Mouse (Mus musculus): Measurements from ENCODE around the gene Slc37a1.
"Not testable (repeated sequence)": the region's sequence is repeated elsewhere in the genome, so short reads cannot be mapped to it uniquely, and the experiment has no call there.

Gene Slc37a1

DNA sequence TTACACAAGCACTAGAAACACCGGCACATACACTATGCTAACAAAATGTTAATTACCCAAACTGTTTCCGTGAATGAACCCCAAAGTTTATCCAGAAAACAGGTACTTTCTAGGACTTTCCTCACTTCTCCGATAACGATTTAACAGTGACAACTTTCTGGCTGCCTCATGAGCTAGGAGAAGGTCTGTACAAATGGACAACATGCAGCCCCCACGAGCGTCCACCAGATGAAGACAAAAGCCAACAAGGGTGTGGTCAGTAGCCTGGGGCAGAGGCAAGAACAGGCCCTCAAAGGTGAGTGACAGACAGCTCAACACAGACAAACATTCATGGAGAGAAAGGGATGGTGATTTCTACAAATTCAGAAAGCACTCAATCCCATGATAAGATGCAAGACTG lies 19.0 kb upstream of the Slc37a1 start:
- DNase-seq (ENCODE audit: extremely low read depth, insufficient read length, low spot score), result no peak

DNA sequence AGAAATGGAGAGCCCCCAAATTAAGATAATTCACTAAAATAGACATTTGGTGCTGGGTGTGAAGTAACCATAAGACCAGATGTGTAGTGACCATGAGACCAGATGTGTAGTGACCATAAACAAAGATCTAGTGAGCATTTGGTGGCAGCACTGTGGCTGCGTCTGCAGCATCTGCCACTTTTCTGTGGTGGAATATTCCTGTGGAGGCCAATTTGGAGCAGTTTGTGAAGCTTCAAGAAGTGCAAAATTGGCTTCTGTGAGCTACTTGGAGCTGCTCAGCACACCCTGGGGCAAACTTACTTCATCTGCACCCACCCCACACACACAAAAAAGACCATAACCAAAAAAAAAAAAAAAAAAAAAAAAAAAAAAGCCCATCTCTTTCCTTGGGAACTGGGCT lies 18.6 kb upstream of the Slc37a1 start:
- no peak for DNase-seq (ENCODE audit: extremely low read depth, insufficient read length, low spot score)

DNA sequence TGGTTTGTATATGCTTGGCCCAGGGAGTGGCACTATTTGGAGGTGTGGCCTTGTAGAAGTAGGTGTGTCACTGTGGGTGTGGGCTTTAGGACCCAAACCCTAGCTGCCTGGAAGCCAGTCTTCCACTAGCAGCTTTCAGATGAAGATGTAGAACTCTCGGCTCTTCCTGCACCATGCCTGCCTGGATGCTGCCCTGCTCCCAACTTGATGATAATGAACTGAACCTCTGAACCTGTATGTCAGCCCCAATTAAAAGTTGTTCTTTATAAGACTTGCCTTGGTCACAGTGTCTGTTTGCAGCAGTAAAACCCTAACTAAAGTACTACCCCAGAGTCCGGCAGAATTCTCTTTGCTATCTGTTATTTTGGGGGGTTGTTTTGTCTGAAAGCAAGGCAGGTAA lies 16.8 kb upstream of the Slc37a1 start:
- DNase-seq (ENCODE audit: extremely low read depth, insufficient read length, low spot score), result no peak

DNA sequence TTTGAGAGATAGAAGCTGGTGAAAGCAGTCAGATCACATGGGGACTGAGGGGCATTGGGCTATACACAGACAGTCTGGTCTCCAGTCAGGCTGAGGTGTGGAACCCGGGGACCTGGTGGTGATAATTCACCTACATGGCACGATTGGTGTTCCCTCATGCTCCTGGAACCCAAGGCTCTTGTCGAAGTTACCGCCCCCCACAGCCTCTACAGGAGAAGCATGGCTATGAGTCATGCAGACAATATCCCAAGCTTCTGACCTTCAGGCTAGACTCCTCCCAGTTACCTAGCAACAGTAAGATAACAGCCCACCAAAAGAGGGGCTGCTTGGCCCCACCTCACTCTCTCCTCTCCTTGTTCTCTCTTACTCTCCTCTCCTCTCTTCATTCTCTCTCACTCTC lies 16.3 kb upstream of the Slc37a1 start:
- no peak for DNase-seq (ENCODE audit: extremely low read depth, insufficient read length, low spot score)

DNA sequence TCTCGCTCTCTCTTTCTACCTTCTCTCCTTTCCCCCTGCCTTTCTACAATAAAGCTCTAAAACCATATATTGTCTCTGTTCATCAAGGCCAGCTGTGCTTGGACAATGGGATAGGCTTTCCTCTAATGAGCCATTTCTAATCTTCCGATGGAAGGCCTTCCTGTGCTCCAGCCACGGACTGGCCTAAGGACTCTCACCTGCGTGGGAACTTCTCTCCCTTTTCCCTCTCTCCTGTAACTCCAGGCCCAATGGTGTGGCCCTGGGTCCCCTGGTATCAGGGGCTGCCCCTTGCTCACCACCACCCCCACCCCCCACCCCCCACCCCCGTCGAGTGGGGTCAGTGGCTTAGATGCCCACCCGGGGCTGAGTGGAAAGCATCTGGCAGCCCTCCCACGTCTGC lies 15.9 kb upstream of the Slc37a1 start:
- DNase-seq (ENCODE audit: extremely low read depth, insufficient read length, low spot score), result not testable (repeated sequence)

DNA sequence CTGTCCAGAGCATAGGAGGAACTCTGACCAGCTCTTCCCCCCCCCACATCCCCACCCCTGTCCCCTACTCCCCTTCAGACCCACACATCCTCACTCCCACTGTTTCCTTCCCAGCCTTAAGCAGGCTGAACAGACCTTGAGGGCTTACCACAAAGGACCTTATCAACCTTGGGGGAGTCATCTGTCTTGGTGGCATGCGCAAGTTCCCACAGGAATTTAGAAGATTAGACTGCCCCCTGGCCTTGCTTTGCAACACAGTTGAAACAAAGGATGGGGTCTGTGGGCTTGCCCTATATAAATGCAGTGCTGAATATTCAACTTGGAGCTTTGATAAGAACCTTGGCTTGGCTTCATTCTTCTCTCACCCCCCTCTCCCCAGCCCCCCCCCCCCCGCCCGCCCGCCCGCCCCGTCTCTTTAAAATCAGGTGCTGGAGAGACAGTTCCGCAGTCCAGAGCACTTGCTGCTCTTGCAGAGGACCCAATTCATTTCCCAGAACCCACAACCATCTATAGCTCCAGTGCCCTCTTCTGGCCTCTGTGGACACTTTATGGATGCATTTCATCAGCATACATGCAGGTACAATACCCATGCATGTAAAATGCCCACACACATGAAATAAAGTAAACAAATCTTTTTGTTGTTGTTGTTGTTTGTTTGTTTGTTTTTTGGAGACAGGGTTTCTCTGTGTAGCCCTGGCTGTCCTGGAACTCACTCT lies 15.3 kb upstream of the Slc37a1 start:
- DNase-seq (ENCODE audit: extremely low read depth, insufficient read length, low spot score), result no peak

DNA sequence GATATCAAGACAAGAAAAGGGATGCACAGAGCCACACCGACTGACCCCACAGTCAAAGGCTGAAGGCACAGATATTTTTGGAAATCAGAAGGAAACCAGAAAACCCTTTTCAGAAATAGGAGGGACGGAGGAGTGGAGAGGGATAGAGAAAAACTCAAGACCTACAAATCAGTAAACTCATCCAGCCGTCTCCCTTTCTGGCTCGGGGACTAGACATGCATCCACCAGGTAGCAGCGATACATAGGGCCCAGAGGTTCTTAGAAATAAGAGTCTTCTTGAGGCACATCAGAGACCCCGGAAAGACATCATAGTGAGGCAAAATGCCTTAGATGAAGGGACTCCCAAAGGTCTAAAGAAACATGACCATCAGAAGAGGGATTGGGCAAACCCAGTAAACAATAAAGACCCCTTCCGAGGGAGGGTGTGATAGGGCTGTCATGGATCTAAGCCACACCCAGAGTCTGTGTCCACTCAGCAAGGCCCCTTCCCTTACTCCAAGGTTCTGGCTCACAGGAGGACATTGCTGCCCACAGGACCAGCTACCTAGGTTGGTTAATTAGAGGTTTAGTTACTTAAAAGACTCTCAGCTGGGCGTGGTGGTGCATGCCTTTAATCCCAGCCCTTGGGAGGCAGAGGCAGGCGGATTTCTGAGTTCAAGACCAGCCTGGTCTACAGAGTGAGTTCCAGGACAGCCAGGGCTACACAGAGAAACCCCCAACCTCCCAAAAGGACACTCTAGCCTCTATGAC lies 14.0 kb upstream of the Slc37a1 start:
- DNase-seq (ENCODE audit: extremely low read depth, insufficient read length, low spot score), result no peak

DNA sequence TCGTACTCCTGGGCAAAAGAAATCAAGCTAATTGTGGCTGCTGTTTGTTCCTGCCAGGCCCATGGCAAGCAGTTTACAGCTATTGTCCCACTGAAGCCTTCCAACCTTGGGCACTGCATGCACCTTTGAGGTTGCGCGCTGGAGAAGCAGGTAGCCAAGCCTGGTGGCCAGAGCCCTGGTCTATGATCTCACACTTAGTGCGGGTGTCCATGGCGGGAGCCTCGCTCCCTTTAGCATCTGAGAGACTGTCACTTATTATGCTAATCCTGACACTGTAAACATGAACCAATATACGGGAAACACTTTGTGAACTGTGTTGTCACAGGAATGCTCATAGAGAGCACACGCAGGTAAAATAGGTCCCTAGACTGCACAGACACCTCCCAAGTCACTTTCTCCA lies 13.0 kb upstream of the Slc37a1 start:
- DNase-seq (ENCODE audit: extremely low read depth, insufficient read length, low spot score), result no peak

DNA sequence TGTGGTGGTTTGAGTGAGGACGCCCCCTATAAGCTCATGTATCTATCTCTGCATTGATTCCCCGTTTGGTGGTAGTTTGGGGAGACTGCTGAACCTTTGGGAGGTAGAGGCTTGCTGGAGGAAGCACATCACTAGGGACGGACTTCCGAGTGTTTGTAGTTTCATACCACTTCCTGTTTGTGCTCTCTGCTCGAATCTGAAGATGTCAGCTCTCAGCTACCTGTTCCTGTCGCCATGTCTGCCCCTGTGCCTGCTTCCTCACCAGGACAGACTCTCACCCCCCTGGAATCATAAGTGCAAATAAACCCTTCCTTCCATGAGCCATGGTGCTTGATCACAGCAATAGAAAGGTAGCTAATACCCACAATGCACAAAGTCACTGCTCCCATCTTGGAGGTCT lies 11.4 kb upstream of the Slc37a1 start:
- no peak for DNase-seq (ENCODE audit: extremely low read depth, insufficient read length, low spot score)

DNA sequence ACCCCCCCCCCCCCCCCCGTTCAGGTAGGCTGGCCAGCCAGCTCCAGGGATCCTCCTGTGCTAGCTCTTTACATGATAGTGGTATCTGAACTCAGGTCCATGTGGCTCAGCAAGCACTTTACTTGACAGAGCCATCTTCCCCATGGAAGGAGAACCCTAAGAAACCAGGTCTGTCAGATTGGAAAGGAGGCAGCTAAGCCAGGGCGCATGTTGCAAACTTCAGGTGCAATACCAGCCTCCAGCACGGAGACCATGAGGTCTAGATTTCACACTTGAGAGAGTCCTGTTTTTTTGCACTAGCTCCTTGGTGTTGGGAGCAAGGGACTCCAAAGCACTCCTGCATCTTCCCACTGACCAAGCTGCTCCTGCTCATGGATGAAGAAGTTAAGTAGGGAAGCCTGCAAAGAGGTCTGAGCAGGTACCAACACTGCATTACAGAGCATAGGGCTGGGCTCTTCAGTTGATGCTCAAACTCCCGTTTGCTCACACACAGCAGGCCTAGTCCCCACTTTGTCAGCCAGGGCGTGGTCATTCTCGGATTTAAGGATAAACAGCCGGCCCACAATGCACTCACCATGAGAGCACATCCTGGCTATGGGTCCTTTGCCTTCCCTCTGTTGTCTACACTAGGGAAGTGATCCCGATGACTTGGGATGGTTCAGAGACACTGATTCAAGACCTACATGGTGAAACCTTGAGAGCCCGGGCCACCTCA lies 10.2 kb upstream of the Slc37a1 start:
- DNase-seq (ENCODE audit: extremely low read depth, insufficient read length, low spot score), result no peak

DNA sequence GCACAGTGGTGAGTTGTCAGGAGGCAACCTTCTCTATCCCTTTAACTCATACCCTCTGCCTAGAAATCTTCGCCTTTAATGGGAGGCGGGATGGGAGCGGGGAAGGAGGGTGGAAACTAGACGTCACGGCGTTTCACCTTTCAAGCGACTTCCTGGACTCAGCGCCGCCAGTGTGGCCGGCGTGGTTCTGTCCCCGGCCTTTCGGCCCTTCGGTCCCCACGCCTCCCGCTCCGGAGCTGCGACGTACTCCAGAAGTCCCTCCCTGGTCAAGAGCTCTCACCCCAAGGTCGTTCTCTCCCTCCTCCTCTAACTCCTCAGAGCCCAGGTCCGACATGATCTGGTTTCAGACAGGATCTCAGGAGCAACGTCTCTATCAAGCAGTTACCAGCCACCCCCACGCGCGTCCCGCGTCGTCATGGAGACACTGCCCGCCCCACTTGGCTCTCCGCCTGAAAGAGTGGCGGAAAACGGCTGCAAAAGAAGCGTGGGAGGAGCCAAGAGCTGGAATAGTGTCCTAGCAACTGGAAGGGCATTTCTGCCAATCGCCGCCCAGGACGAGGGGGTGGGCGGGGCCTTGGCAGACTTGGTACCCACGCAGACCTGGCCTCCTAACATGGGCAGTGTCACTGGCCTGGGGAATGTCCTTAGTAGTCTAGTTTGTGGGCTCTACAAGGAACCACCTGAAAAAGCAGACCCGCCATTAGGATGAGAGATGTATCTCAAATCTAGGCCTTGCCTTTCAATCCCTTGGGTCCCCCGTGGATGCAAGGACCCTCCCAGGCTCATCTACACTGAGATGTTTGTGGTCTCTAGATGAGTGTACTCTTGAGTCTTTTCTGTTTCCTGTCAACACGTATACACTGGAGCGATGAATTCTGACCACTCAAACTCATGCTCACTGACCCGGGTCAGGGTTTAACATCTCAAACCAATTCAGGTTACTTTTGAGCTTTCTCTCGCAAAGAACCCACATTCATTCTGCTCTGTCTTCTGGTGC lies 9.4 kb upstream of the Slc37a1 start, which contains the start of gene Rsph1:
TSS of gene Rsph1 (minus strand) at position 462 of the 997 bp plus-strand sequence.
- DNase-seq (ENCODE audit: extremely low read depth, insufficient read length, low spot score), result peak; percentile 40

DNA sequence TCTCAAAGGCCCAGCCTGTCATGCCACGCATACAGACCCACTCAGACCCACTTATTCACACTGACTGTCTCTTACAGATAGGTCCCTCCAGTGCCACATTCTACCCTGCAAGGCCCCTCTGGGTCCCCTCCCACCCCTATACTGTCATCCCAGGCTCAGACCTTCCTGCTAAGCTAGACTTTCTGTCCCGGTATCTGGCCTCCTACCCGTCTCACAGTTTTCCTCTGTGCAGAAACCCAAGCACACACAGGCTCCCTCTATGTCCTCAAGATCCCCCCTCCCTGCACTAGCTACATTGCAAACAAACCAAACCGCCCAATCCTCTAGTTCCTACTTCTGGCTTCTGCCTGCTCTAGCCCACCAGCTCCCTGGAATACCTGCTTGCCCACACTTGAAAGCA lies 8.7 kb upstream of the Slc37a1 start:
- no peak for DNase-seq (ENCODE audit: extremely low read depth, insufficient read length, low spot score)

DNA sequence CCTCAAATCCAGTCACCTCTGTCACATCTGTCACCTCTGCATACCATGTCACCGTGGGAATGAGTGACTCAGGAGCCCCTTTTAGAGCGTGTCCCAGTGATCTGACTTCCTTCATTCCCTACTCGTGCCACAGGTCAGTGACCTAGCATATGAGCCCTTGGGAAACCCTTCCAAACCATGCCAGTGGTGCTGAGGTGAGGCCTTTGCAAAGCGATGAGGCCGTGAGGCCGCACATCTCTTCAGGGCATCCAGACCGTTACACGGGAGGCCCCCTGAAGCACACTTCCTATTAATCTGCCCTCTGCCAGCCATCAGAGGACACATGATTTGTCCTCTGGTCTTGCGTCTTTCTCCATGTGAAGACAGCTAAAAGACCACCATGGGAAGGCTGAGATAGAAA lies 7.1 kb upstream of the Slc37a1 start:
- no peak for DNase-seq (ENCODE audit: extremely low read depth, insufficient read length, low spot score)

DNA sequence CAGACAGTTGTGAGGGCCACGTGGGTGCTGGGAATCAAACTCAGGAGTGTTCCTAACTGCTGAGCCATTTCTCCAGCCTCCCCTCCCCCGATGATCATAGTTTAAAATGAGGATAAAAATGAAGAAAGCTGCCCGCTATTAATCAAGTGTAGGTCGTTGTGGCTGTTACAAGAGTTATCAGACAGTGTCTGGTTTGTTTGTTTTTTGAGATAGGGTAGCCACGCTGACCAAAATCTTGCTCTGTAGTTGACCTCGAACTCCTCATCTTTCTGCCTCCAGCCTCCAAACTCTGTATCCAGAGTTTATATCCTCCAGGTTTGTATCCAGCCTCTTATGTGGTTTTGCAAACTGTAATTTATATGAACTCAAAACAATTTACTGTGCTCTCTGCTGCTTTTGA lies 6.3 kb upstream of the Slc37a1 start:
- no peak for DNase-seq (ENCODE audit: extremely low read depth, insufficient read length, low spot score)

DNA sequence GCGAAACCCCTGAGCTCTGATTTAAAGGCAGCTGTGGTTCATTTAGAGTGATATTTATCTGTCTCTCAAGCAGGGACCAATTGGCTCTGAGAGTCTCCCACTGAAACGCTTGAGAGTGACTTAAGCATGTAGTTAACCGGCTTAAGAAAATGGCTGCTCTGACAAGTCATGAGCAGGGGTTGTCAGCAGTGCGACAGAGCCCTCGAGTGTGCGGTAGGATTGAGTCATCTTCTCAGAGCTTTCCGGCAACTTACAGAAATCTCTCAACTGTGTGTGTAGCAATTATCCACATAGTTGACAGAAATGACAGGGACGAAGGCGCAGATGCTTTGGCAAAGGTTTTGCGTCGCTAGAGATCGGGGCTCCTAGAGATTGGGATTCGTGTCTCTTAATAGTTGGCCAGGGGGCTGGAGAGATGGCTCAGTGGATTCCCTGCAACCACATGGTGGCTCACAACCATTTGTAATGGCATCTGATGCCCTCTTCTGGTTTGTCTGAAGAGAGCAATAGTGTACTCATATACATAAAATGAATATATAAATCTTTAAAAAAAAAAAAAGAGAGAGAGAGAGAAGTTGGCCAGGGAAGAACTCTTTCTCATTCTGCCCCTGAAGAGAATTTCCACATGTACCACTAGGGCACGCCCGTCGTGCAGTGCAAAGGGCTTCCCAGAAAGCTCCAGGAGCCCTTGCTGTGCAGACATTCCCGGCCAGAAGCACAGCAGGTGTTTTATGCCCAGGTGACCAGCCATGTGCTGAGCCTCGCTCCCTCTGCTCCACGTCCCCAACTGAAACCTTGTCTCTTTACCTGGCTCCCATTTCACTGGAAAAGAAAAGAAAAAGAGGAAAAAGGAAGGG lies 4.5 kb upstream of the Slc37a1 start:
- no peak for DNase-seq (ENCODE audit: extremely low read depth, insufficient read length, low spot score)

DNA sequence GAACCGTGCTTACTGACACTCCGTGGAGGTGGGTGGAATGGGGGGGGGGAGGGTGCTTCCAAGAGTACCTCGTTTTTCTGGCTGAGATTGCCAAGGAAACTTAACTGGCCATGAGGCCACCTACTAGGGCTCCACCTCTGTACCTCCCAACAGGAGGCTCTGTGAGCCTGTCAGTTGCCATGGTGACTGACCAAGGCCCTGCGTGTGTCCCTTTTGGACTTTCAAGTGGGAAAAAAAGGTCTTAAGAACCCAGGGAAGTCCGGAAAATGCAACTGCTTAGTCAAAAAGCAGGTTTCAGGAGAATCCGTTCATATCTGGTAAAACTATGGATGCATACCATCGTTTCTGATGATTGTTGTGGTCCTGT lies 3.9 kb upstream of the Slc37a1 start:
- no peak for DNase-seq (ENCODE audit: extremely low read depth, insufficient read length, low spot score)

DNA sequence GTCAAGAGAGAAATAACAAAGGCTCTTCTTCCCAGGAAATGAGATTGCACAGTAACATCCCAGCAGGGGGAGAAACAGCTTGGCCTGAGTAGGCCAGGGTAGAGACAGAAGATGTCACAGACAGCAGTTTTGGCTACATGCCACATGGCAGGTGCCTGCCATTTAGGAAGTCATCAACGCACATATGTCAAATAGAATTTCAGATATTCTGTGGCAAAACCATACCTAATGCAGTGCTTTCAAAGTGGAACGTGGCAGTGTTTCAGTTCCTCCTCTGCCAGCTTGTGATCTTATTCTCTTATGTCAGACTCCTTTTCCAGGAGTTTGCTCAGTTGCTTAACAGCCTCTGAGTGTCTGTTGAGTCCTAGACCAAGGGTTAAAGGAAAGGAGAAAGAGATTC lies 725 bp upstream of the Slc37a1 start:
- DNase-seq (ENCODE audit: extremely low read depth, insufficient read length, low spot score), result no peak

DNA sequence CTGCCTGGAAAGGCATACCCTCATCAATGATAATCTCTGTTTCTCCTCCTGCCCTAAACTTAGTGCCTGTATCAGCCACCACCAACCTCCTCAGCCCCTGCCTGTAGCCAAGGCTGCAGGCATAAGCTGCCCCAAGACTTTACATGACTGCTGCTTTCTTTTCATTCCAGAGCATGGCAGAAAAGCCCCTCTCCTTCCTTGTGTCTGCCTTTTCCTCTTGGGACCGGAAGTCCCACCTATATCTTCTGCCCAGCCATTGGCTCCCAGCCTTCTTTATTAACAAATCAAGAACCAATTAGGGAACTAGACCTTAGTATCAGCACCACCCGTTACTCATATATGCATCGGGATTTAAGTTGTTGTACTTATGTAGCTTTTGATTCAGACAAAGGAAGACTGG lies 624 bp downstream of the Slc37a1 start:
- no peak for DNase-seq (ENCODE audit: extremely low read depth, insufficient read length, low spot score)

DNA sequence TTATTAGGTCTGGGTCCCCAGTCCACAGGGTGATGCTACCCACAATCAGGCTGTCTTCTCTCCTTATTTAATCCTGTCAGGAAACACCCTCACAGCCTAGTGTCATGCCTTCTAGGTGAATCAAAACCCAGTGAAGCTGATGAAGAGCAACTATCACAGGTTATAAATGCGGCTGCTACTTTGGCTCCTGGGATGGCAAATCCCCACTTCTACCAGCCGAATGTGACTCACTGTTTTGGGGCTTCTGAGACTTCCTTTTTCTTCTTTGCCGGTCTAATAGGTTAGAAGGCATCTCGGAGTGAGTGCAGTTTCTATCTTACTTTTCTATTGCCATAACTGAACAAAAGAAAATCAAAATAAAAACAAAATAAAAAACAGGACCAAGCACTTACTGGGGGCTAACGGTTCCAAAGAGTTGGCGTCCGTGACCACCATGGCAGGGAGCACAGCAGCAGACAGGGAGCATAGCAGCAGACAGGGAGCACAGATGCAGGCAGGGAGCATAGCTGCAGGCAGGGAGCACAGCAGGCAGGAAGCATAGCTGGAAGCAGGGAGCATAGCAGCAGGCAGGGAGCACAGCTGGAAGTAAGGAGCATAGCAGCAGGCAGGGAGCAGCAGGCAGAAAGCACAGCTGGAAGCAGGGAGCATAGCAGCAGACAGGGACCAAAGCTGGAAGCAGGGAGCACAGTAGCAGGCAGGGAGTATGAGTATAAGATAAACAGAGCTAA lies 2.6 kb downstream of the Slc37a1 start:
- no peak for DNase-seq (ENCODE audit: extremely low read depth, insufficient read length, low spot score)
